10 mouse cellular contexts compared by ENCODE assay signal in genomic region chr11:96766555-96766954, GRCm38 (mm10). TPM values are rescaled to one million over a fixed set of nuclear protein-coding genes. Genes with fewer than 3 reads are reported as not detected.
DNase-seq lines count a peak whose midpoint lies in the region; ATAC-seq lines count a peak whose summit lies in the region.
"Had no signal": no experiment of that assay in that cellular context is flagged by ENCODE, and none has a peak within 500 bp of the region (broad histone marks: within the 10 kb centered on the region; RNA-seq: fewer than 3 reads in every experiment).

No protein-coding gene starts in this region.

- peaks cover 37% of the 10 kb centered on the region for H3K36me3 ChIP-seq in embryonic facial prominence, embryonic 14.5 days (ENCODE audit: control insufficient read depth, insufficient read depth, low read length)
- H3K36me3 ChIP-seq in macrophage (ENCODE audit: inconsistent target) = peaks cover 36% of the 10 kb centered on the region
- H3K36me3 ChIP-seq in heart, embryonic 11.5 days (ENCODE audit: control insufficient read depth, insufficient read depth, low read length) = peaks cover 18% of the 10 kb centered on the region

- no peaks in the 10 kb centered on the region for H3K79me2 ChIP-seq in macrophage (ENCODE audit: inconsistent target)

- H3K4me3 ChIP-seq in embryonic facial prominence, embryonic 14.5 days (ENCODE audit: low read depth, low read length) = no peak overlapping the region
- H3K4me3 ChIP-seq in macrophage (ENCODE audit: inconsistent target) = no peak overlapping the region
- H3K4me3 ChIP-seq in heart, embryonic 11.5 days (ENCODE audit: low read depth, low read length) = no peak overlapping the region
- H3K4me3 ChIP-seq: limb, embryonic 15.5 days had no signal

- H3K9me3 ChIP-seq in embryonic facial prominence, embryonic 14.5 days (ENCODE audit: control insufficient read depth, low read length) = no peaks in the 10 kb centered on the region
- H3K9me3 ChIP-seq in heart, embryonic 11.5 days (replicated peaks; ENCODE audit: control insufficient read depth, low read length) = no peaks in the 10 kb centered on the region
- H3K9me3 ChIP-seq: limb, embryonic 15.5 days had no signal

- WGBS in embryonic facial prominence, embryonic 14.5 days = 70% methylated on average over 12 of the region's 12 CpGs
- 90% methylated on average over 12 of the region's 12 CpGs for WGBS in macrophage (ENCODE audit: missing documents)
- 80% methylated on average over 12 of the region's 12 CpGs for WGBS in heart, embryonic 11.5 days (ENCODE audit: insufficient replicate concordance)

- H3K4me2 ChIP-seq in embryonic facial prominence, embryonic 14.5 days (ENCODE audit: low read depth, low read length) = no peak overlapping the region
- no peak overlapping the region for H3K4me2 ChIP-seq in heart, embryonic 11.5 days
- H3K4me2 ChIP-seq: limb, embryonic 15.5 days had no signal

- H3K27ac ChIP-seq in embryonic facial prominence, embryonic 14.5 days (replicated peaks; ENCODE audit: low read depth, low read length) = peak overlapping the region; percentile 39; the same call in 1 of the 2 replicates
- H3K27ac ChIP-seq in macrophage = peak overlapping the region; percentile 84
- H3K27ac ChIP-seq in heart, embryonic 11.5 days (ENCODE audit: low read depth, low read length) = no peak overlapping the region

- H3K9ac ChIP-seq in embryonic facial prominence, embryonic 14.5 days (ENCODE audit: low read depth, low read length) = no peak overlapping the region
- H3K9ac ChIP-seq in heart, embryonic 11.5 days (ENCODE audit: low read depth, low read length) = no peak overlapping the region
- H3K9ac ChIP-seq: limb, embryonic 15.5 days had no signal

- H3K27me3 ChIP-seq in embryonic facial prominence, embryonic 14.5 days (replicated peaks; ENCODE audit: control insufficient read depth, insufficient read depth, low read length) = no peaks in the 10 kb centered on the region
- no peaks in the 10 kb centered on the region for H3K27me3 ChIP-seq in heart, embryonic 11.5 days (ENCODE audit: control insufficient read depth, insufficient read depth, low read length)
- H3K27me3 ChIP-seq: limb, embryonic 15.5 days had no signal

- peak; percentile 82 for ATAC-seq in frontal cortex, adult (ENCODE audit: low TSS enrichment)
- ATAC-seq in embryonic facial prominence, embryonic 14.5 days (ENCODE audit: low read depth) = no peak
- ATAC-seq in heart, embryonic 11.5 days (replicated peaks; ENCODE audit: insufficient number of reproducible peaks, low FRiP score, low TSS enrichment) = no peak

- DNase-seq in frontal cortex, postnatal 14 days (ENCODE audit: low spot score in 2 of 2) = no peak
- DNase-seq in 3134 (ENCODE audit: extremely low read depth, insufficient read length, low spot score) = peak; percentile 59
- no peak for DNase-seq in embryonic facial prominence, embryonic 14.5 days (ENCODE audit: low spot score)
- no peak for DNase-seq in spleen, postnatal 10 days (ENCODE audit: low spot score in 2 of 2)
- DNase-seq in natural killer cell, adult 2 months (ENCODE audit: low spot score in 2 of 2) = no peak
- DNase-seq: kidney, adult 8-10 months had no signal

- peaks cover 9% of the 10 kb centered on the region; the same call in 1 of the 2 replicates for H3K4me1 ChIP-seq in embryonic facial prominence, embryonic 14.5 days (ENCODE audit: control insufficient read depth, insufficient read depth, low read length)
- no peaks in the 10 kb centered on the region for H3K4me1 ChIP-seq in heart, embryonic 11.5 days (ENCODE audit: control insufficient read depth, insufficient read depth, low read length)

RNA-seq across cellular contexts. Expression of gene Snx11, which starts 10.8 kb away (rescaled TPM):
- 11.2 and 11.7 TPM in 2 replicates for polyA plus RNA-seq in embryonic facial prominence, embryonic 14.5 days (2014; fragmentation: Nextera tagmentation; extraction: Ambion mirVana)
- total RNA-seq in macrophage (2018; cell fraction: chromatin; rRNA removed) = 100 to 1,000 TPM; 101 to 284 (median 211) TPM
- 10 to 100 TPM in 25 of 26 experiments, 1 to 10 TPM in 1; 9.6 to 32.1 (median 18.4) TPM for total RNA-seq in macrophage (2018; cell fraction: cytosol; rRNA removed)
- 100 to 1,000 TPM in 15 of 26 experiments, 10 to 100 TPM in 11; 57.9 to 199 (median 104) TPM for total RNA-seq in macrophage (2018; cell fraction: nucleus; rRNA removed)
- polyA plus RNA-seq in macrophage (2018) = 14.2 to 28.6 TPM (median 20.6 TPM) in 3 replicates
- 6.8 and 7.0 TPM in 2 replicates for polyA plus RNA-seq in heart, embryonic 11.5 days (2014; fragmentation: Nextera tagmentation; extraction: Ambion mirVana)

RNA-seq across cellular contexts. Expression of gene Cbx1, which starts 22.4 kb away (rescaled TPM):
- 80.2 and 82.8 TPM in 2 replicates for polyA plus RNA-seq in embryonic facial prominence, embryonic 14.5 days (2014; fragmentation: Nextera tagmentation; extraction: Ambion mirVana)
- 10 to 100 TPM; 20.3 to 98.2 (median 50.7) TPM for total RNA-seq in macrophage (2018; cell fraction: chromatin; rRNA removed)
- 10 to 100 TPM; 25.5 to 43.3 (median 36.3) TPM for total RNA-seq in macrophage (2018; cell fraction: cytosol; rRNA removed)
- 10 to 100 TPM; 17.8 to 78.4 (median 39.7) TPM for total RNA-seq in macrophage (2018; cell fraction: nucleus; rRNA removed)
- 40.5 to 73.7 TPM (median 45.0 TPM) in 3 replicates for polyA plus RNA-seq in macrophage (2018)
- polyA plus RNA-seq in heart, embryonic 11.5 days (2014; fragmentation: Nextera tagmentation; extraction: Ambion mirVana) = 50.7 and 60.0 TPM in 2 replicates
